Mouse (Mus musculus): ENCODE results near the gene Mks1. TPM values are rescaled to one million over a fixed set of nuclear protein-coding genes. Genes with fewer than 3 reads are reported as not detected.
A peak's percentile ranks its signal among the peaks of the same experiment; 100 is the strongest.
"Not testable (repeated sequence)": the region's sequence is repeated elsewhere in the genome, so short reads cannot be mapped to it uniquely, and the experiment has no call there.

Gene Mks1
- polyA plus RNA-seq, 1 experiment from 2014 or later: 19.6 TPM

DNA sequence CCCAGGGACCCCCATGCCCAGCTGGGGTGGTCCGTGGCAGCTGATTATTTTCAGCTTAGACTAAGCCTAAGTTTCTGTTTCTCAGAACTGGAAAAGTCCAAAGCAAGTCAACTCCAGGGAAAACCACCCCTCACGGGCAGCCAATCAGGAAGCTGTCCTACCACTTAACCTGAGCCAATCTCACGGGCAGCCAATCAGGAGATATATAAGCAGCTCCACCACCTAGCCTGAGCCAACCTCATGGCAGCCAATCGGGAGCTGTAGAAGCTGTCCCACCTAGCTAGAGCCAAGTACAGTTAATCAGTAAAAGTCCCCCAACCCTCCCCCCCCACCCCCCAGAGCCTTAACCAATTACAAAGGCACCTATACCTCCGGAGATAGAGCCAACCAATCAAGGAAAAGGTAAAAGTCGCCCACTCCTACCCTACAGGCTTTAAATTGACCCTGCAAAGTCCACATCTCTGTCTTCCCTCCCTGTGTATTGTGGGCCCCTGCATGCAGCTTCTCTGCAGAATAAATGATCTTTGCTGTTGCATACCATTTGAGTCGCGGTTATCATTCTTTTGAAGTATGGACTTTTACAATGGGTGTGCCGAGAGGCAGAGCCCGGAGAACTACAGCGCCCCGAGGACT is 5.9 kb upstream of the Mks1 start:
- ATAC-seq (ENCODE audit: low FRiP score): no peak
- 89% methylated on average over 12 of the region's 12 CpGs for WGBS

DNA sequence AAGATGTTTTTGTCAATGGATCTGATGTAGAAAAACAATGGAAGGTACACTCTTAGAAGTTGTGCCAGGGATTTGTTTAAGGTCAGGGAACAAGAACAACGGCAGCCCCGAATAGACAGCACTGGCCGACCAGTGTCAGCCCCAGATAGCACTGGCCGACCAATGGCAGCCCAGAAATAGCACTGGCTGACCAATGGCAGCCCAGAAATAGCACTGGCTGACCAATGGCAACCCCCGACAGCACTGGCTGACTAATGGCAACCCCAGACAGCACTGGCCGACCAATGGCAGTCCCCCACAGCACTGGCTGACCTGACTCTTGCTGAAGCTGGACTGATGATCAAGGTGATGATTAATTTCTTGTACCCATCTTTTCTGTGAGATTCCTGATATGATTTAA is 5.1 kb upstream of the Mks1 start:
- H3K4me2 ChIP-seq: no peak overlapping the region
- no peak overlapping the region for H3K27ac ChIP-seq
- H3K4me3 ChIP-seq (replicated peaks): no peak overlapping the region
- peaks cover 2% of the 10 kb centered on the region; the same call in 1 of the 2 replicates for H3K27me3 ChIP-seq
- peaks cover 3% of the 10 kb centered on the region; the same call in 1 of the 2 replicates for H3K4me1 ChIP-seq
- 66% methylated on average over 6 of the region's 6 CpGs for WGBS
- H3K9ac ChIP-seq: no peak overlapping the region
- H3K9me3 ChIP-seq: no peaks in the 10 kb centered on the region
- 0 out of 2 replicates have a peak, but pooled peaks have one; percentile 39 for ATAC-seq (ENCODE audit: low FRiP score)
- H3K36me3 ChIP-seq (replicated peaks): no peaks in the 10 kb centered on the region

More for the DNA sequence above, 5.9 kb upstream of the Mks1 start:
- Histone ChIP-seq H3K4me3 (replicated peaks) (no peak overlapping the region), H3K4me2 (no peak overlapping the region), H3K36me3 (replicated peaks) (no peaks in the 10 kb centered on the region), H3K27me3 (peaks cover 2% of the 10 kb centered on the region; the same call in 1 of the 2 replicates), H3K9ac (no peak overlapping the region), H3K4me1 (no peaks in the 10 kb centered on the region), H3K27ac (no peak overlapping the region), H3K9me3 (no peaks in the 10 kb centered on the region)

DNA sequence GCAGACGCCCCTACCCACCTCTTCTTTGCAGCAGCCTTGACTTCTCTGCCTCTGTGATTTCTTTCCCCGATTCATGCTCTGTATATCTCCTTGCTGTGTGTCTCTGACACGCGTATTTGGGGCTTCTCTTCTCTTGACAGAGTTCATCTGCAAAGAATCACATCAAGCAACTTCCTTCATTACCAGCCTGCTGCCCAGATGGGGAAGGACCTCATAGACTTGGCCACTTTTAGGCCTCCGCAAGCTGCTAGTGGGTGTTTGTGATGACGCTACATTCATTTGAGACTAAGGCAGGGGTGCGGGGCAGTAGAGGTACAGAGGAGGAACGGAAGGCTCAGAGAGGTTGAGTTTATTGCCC is 561 bp downstream of the Mks1 start:
- Histone ChIP-seq H3K4me2 (peak overlapping the region; percentile 80), H3K4me3 (replicated peaks) (peak overlapping the region; percentile 52), H3K9ac (peak overlapping the region; percentile 63), H3K27ac (peak overlapping the region; percentile 73), H3K9me3 (no peaks in the 10 kb centered on the region), H3K36me3 (replicated peaks) (peaks cover 21% of the 10 kb centered on the region), H3K27me3 (no peaks in the 10 kb centered on the region), H3K4me1 (peaks cover 13% of the 10 kb centered on the region)
- WGBS: 37% methylated on average over 8 of the region's 8 CpGs
- peak; percentile 67 for ATAC-seq (ENCODE audit: low FRiP score)

DNA sequence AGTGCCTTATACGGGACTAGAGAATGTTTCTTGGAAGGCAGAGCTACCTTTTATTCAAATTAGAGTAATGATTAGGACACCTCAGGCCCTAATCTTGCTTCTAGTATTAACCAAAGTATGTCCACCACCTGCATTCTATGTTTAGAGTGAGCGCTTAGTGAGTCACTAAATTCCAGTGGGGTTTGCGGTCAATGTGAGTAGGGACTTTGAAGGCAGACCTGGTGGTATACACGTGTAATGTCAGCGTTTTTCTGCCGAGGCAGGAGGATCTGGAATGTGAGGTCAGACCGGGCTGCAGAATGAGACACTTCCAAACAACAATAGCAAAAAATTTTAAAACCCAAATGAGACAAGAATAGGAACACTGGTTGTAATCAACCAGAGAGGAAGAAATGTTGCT is 1.5 kb downstream of the Mks1 start:
- H3K4me2 ChIP-seq: no peak overlapping the region
- WGBS: 92% methylated on average over 7 of the region's 7 CpGs
- no peak overlapping the region for H3K27ac ChIP-seq
- H3K9ac ChIP-seq: no peak overlapping the region
- H3K9me3 ChIP-seq: no peaks in the 10 kb centered on the region
- H3K4me3 ChIP-seq (replicated peaks): no peak overlapping the region
- peaks cover 23% of the 10 kb centered on the region for H3K36me3 ChIP-seq (replicated peaks)
- peaks cover 13% of the 10 kb centered on the region for H3K4me1 ChIP-seq
- ATAC-seq (ENCODE audit: low FRiP score): no peak
- H3K27me3 ChIP-seq: no peaks in the 10 kb centered on the region

DNA sequence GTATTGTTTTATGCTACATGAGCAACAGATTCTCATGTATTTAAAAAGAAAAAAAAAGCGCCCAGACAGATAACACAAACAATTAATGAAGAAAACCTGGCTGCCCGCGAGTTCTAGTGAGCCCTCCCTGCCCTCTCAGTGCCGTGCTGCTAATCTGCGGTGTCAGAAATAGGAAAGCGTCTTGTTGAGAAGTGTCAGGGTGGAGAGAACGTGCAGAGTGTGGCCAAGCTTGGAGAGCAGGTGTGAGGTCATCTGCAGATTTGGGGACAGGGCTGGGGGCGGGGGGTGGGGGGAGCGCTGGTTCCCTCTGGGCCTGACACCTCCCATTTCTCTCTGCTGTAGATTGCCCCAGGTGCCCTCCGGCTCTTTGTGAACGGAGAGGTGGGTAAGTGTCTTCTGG is 6.3 kb downstream of the Mks1 start:
- H3K27ac ChIP-seq: no peak overlapping the region
- H3K9ac ChIP-seq: no peak overlapping the region
- H3K27me3 ChIP-seq: no peaks in the 10 kb centered on the region
- peaks cover 50% of the 10 kb centered on the region for H3K36me3 ChIP-seq (replicated peaks)
- H3K4me3 ChIP-seq (replicated peaks): no peak overlapping the region
- no peaks in the 10 kb centered on the region for H3K9me3 ChIP-seq
- WGBS: 95% methylated on average over 11 of the region's 11 CpGs
- no peaks in the 10 kb centered on the region for H3K4me1 ChIP-seq
- H3K4me2 ChIP-seq: no peak overlapping the region
- ATAC-seq (ENCODE audit: low FRiP score): no peak

DNA sequence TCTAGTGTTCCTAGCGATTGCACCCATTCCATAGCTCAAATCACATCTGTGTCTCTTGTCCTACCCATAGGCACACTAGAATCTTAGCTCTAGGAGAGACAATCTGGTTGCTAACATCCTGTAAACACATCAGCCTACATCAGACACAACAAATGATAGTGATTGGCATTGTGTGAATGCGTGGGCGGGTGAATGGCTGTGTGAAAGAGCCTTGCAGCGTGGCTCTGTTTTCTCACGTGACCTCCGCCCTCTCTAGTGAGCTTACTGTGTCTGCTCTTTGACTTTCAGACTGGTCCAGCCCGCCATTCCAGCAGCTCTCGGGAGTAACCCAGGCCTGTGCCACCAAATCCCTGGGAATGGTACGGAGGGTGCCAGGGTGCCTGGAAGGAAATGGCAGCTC is 7.4 kb downstream of the Mks1 start:
- H3K4me1 ChIP-seq: no peaks in the 10 kb centered on the region
- no peak overlapping the region for H3K4me2 ChIP-seq
- H3K27me3 ChIP-seq: no peaks in the 10 kb centered on the region
- peaks cover 50% of the 10 kb centered on the region for H3K36me3 ChIP-seq (replicated peaks)
- no peak for ATAC-seq (ENCODE audit: low FRiP score)
- 82% methylated on average over 9 of the region's 9 CpGs for WGBS
- no peak overlapping the region for H3K4me3 ChIP-seq (replicated peaks)
- H3K9ac ChIP-seq: no peak overlapping the region
- no peaks in the 10 kb centered on the region for H3K9me3 ChIP-seq
- H3K27ac ChIP-seq: no peak overlapping the region

DNA sequence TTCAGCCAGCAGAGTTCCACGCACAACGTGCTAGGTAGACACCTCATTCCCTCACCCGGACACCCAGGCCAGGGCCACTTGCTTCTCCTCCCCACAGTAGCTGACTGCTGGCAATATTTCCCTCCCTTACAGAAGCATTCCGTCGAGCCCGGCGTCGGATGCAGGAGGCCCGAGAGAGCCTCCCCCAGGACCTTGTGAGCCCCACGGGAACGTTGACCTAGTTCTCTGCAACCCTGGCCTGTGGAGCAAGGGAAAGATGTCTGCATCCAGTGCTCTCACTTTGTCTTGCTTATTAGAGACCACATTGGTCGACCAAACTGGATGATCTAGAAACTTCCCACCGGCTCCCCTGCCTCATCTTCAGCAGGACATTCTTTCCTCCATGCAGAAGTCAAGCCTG is 9.8 kb downstream of the Mks1 start:
- H3K9ac ChIP-seq: no peak overlapping the region
- no peak overlapping the region for H3K4me3 ChIP-seq (replicated peaks)
- no peak for ATAC-seq (ENCODE audit: low FRiP score)
- whole genome bisulfite sequencing: 95% methylated on average over 13 of the region's 13 CpGs
- peaks cover 36% of the 10 kb centered on the region for H3K36me3 ChIP-seq (replicated peaks)
- H3K4me1 ChIP-seq: no peaks in the 10 kb centered on the region
- no peaks in the 10 kb centered on the region for H3K27me3 ChIP-seq
- no peak overlapping the region for H3K27ac ChIP-seq
- no peak overlapping the region for H3K4me2 ChIP-seq
- no peaks in the 10 kb centered on the region for H3K9me3 ChIP-seq

DNA sequence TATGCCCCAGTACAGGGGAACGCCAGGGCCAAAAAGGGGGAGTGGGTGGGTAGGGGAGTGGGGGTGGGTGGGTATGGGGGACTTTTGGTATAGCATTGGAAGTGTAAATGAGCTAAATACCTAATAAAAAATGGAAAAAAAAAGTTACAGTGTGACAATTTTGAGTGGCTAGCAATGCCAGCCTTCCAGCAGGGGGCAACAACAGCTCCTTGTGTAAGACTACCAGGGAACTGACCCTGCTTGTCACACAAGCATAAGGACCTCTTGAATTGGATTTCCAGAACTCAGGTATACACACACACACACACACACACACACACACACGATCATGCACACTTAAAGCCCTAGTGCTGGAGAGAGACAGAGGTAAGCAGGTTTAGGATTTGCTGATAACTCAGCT is 13.9 kb downstream of the Mks1 start:
- not testable (repeated sequence) for H3K27me3 ChIP-seq; H3K9ac ChIP-seq; H3K9me3 ChIP-seq; H3K4me1 ChIP-seq; H3K4me3 ChIP-seq (replicated peaks); H3K4me2 ChIP-seq; ATAC-seq (ENCODE audit: low FRiP score); H3K27ac ChIP-seq
- H3K36me3 ChIP-seq (replicated peaks): peaks cover 13% of the 10 kb centered on the region
- WGBS: 86% methylated on average over 1 of the region's 2 CpGs

DNA sequence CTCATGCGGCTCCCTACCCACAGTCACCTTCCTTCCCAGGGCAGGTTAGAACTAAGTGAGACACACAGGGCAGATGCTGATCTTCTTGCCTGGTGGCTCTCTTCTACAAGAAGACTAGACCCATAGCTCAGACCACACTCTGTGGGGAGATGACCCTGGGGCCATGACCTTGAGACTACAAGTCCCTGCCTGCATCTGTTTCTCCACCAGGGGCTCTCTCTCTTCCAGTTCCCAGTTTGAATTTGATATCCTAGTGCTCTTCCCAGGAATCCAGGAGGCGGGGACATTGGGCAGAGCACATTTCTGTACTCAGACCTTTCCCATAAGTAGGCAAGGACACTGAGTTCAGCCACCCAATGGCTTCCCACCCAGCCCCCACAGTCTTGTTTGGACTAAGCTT is 17.1 kb downstream of the Mks1 start:
- no peak overlapping the region for H3K4me3 ChIP-seq (replicated peaks)
- H3K9me3 ChIP-seq: no peaks in the 10 kb centered on the region
- H3K27ac ChIP-seq: no peak overlapping the region
- no peak overlapping the region for H3K9ac ChIP-seq
- H3K27me3 ChIP-seq: no peaks in the 10 kb centered on the region
- ATAC-seq (ENCODE audit: low FRiP score): no peak
- no peak overlapping the region for H3K4me2 ChIP-seq
- no peaks in the 10 kb centered on the region for H3K36me3 ChIP-seq (replicated peaks)
- H3K4me1 ChIP-seq: no peaks in the 10 kb centered on the region
- 86% methylated on average over 2 of the region's 2 CpGs for WGBS

DNA sequence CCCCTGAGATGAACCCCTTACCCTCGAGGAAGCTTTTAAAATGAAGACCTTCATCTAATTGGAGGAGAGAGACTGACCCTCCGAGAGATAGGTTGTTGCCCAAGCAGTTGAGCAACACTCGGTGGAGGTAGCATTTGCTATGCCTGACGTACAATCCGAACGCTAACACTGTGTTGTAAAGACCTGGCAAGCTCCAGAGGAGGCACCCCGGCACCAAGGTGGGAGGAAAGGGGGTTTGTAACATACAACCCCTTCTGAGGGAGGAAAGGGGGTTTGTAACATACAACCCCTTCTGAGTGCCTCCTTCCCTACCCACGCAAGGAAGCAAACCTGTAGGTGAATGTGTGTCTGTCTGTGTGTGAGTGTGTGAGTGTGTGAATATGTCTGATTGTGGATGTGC is 18.8 kb downstream of the Mks1 start:
- no peak for ATAC-seq (ENCODE audit: low FRiP score)
- WGBS: 54% methylated on average over 8 of the region's 8 CpGs
- Histone ChIP-seq H3K36me3 (replicated peaks) (no peaks in the 10 kb centered on the region), H3K4me3 (replicated peaks) (no peak overlapping the region), H3K27ac (no peak overlapping the region), H3K4me1 (no peaks in the 10 kb centered on the region), H3K4me2 (no peak overlapping the region), H3K9me3 (no peaks in the 10 kb centered on the region), H3K9ac (no peak overlapping the region), H3K27me3 (no peaks in the 10 kb centered on the region)

DNA sequence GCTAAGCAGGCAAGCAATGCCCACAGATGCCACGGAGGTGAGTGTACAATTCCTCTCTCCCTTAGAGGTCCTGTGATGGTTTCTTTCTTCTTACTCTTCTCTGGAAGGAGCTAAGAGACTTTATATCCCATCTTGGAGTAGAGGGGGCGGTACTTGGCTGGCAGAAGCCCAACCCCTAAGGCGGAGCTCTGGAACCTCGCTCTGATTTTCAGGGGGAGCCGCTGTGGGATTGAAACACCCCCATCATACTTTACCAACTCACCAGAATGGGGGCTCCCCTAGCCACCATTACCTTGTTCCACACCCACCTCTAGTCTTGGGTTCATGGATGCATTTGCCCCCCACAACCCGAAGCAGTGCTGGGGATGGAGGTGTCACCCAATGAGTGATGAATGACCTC is 22.4 kb downstream of the Mks1 start, which contains the start of gene Epx:
TSS of gene Epx (minus strand) at position 101 of the 400 bp plus-strand sequence.
- no peak within 1 kb of the TSS for H3K4me2 ChIP-seq
- no peaks in the 10 kb centered on the region for H3K27me3 ChIP-seq
- 88% methylated on average over 6 of the region's 6 CpGs for WGBS
- no peak within 1 kb of the TSS for H3K4me3 ChIP-seq (replicated peaks)
- H3K9me3 ChIP-seq: no peaks in the 10 kb centered on the region
- H3K4me1 ChIP-seq: no peaks in the 10 kb centered on the region
- no peak within 1 kb of the TSS for H3K9ac ChIP-seq
- no peaks in the 10 kb centered on the region for H3K36me3 ChIP-seq (replicated peaks)
- no peak within 1 kb of the TSS for H3K27ac ChIP-seq
- no peak for ATAC-seq (ENCODE audit: low FRiP score)

DNA sequence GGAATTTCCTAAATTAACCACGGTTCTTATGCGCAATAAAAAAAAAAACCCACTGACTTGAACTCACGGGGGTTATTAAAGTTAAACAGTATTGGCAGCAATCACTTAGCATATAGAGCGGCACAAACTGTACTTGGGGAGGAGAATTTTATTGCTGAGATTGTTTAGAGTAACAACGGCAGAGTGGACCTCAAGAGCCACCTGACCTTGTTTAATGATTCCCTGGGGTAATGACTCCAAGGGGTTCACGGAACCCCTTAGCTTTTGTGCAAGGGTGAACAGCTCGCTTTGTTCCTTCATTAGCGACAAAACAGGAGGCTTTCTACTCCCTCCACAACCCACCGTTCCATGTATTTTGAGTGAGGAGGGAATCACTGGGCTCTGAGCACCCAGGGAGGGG is 26.8 kb downstream of the Mks1 start:
- Histone ChIP-seq H3K9me3 (no peaks in the 10 kb centered on the region), H3K4me1 (no peaks in the 10 kb centered on the region), H3K4me2 (no peak overlapping the region), H3K4me3 (replicated peaks) (no peak overlapping the region), H3K9ac (no peak overlapping the region), H3K27ac (no peak overlapping the region), H3K36me3 (replicated peaks) (no peaks in the 10 kb centered on the region), H3K27me3 (no peaks in the 10 kb centered on the region)
- ATAC-seq (ENCODE audit: low FRiP score): no peak
- WGBS: 65% methylated on average over 9 of the region's 9 CpGs

DNA sequence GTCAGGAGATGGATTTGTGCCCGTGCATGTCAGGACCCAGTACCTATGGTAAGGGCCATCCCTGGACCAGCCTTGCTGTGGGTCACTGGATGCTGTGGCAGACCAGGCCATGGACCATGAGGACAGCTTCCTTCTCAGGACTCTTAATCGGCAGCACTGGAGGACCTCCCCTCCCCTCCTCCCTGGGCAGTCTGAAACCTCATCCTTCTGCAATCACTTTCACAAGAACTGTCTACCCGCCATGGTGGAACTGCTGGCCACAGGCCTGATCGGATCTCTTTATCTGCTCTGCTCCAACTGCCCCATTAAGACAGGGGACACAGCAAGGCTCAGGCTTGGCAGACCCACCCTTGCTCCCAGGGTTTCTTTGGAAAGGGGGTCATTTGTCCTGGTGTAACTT is 28.7 kb downstream of the Mks1 start:
- 84% methylated on average over 4 of the region's 4 CpGs for WGBS
- Histone ChIP-seq H3K9ac (no peak overlapping the region), H3K9me3 (no peaks in the 10 kb centered on the region), H3K4me1 (no peaks in the 10 kb centered on the region), H3K27ac (no peak overlapping the region), H3K27me3 (no peaks in the 10 kb centered on the region), H3K4me2 (no peak overlapping the region), H3K36me3 (replicated peaks) (no peaks in the 10 kb centered on the region), H3K4me3 (replicated peaks) (no peak overlapping the region)
- no peak for ATAC-seq (ENCODE audit: low FRiP score)

All from forebrain, embryonic 12.5 days (tissue).